Mouse (Mus musculus) ES-Bruce4 (cell line): Measurements from ENCODE around the gene Gm49673.
"Not testable (repeated sequence)": the region's sequence is repeated elsewhere in the genome, so short reads cannot be mapped to it uniquely, and the experiment has no call there.

Experiments used
- CTCF ChIP-seq: IDR thresholded peaks from one replicate; pipeline ENCODE4 v1.8.1; 2011; ENCODE audit warnings: low read depth, low read length
- EP300 ChIP-seq: IDR thresholded peaks from 2 replicates; pipeline ENCODE4 v1.6.1; 2011; ENCODE audit warnings: low read depth, low read length; ENCODE audit not compliant: insufficient read depth
- POLR2A ChIP-seq: IDR thresholded peaks from one replicate; pipeline ENCODE4 v1.8.1; 2011; ENCODE audit warnings: low read length; ENCODE audit not compliant: insufficient read depth

GRCm38 (mm10) chr17:8166454-8166853 lies 18.9 kb upstream of the Gm49673 start:
- TF ChIP-seq POLR2A, CTCF, EP300: not testable (repeated sequence)
